In genomic region chr19:18573907-18574306, GRCm38 (mm10) we compare ENCODE assay signal across 17 mouse cellular contexts.
"Had no signal": no experiment of that assay in that cellular context is flagged by ENCODE, and none has a peak within 500 bp of the region (broad histone marks: within the 10 kb centered on the region; RNA-seq: fewer than 3 reads in every experiment).

No protein-coding gene starts in this region.

- H3K9ac ChIP-seq: limb, embryonic 13.5 days; liver, embryonic 15.5 days; neural tube, embryonic 12.5 days; stomach, embryonic 15.5 days had no signal

- H3K9me3 ChIP-seq: limb, embryonic 13.5 days; liver, embryonic 15.5 days; neural tube, embryonic 12.5 days; stomach, embryonic 15.5 days had no signal

- H3K4me2 ChIP-seq: limb, embryonic 13.5 days; liver, embryonic 11.5 days; liver, embryonic 15.5 days; neural tube, embryonic 12.5 days; stomach, embryonic 15.5 days had no signal

- DNase-seq: kidney, adult 9 months; kidney, postnatal 36 days; left cerebral cortex, postnatal 4 days; lung, adult 2 months; lung, postnatal 14 days; midbrain, embryonic 14.5 days; retina, postnatal 1 day; right cerebral cortex, postnatal 14 days; thymus, adult 2 months; thymus, postnatal 25 days had no signal

- ATAC-seq: intestine, postnatal 0 days had no signal

- H3K27ac ChIP-seq: limb, embryonic 13.5 days; liver, embryonic 15.5 days; macrophage; neural tube, embryonic 12.5 days; stomach, embryonic 15.5 days had no signal

- H3K36me3 ChIP-seq: limb, embryonic 13.5 days; liver, embryonic 15.5 days; neural tube, embryonic 12.5 days; stomach, embryonic 15.5 days had no signal

- H3K4me3 ChIP-seq: limb, embryonic 13.5 days; liver, embryonic 15.5 days; neural tube, embryonic 12.5 days; stomach, embryonic 15.5 days had no signal

- H3K4me1 ChIP-seq: liver, embryonic 15.5 days had no signal

- H3K27me3 ChIP-seq: limb, embryonic 13.5 days; liver, embryonic 15.5 days; neural tube, embryonic 12.5 days; stomach, embryonic 15.5 days had no signal
